Mouse (Mus musculus): ENCODE results near the gene Arfgap3.
"Not testable (repeated sequence)": the region's sequence is repeated elsewhere in the genome, so short reads cannot be mapped to it uniquely, and the experiment has no call there.

The Arfgap3 gene

GRCm38 (mm10) chr15:83293706-83294645 is 56.1 kb downstream of the Arfgap3 start:
- DNase-seq: no peak

GRCm38 (mm10) chr15:83293144-83293543 is 56.9 kb downstream of the Arfgap3 start:
- DNase-seq: no peak

- no peak for DNase-seq
Observed at GRCm38 (mm10) chr15:83292261-83293056, 57.6 kb downstream of the Arfgap3 start.

GRCm38 (mm10) chr15:83290899-83291298 is 59.1 kb downstream of the Arfgap3 start:
- no peak for DNase-seq

DNA sequence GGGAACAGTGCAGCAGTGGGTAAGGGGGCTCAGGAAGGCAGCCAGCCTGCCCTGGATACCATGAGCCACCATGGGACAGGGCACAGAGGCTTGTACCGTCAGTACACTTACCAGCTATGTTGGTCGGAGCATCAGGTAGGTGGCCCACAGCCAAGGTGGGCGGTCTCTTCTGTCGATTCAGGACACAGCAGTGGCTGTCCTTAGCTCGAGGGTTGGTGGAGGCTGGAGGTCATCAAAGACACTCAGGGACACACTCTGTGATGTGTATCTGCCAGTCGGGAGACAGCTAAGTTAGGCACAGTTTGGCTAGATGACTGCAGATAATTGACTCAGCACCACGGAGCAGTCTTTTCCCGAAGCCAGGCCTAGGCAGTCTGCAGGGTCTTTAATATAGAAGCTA is 65.2 kb downstream of the Arfgap3 start:
- DNase-seq: no peak

- no peak for DNase-seq
Observed at GRCm38 (mm10) chr15:83282397-83282796, 67.7 kb downstream of the Arfgap3 start.

DNA sequence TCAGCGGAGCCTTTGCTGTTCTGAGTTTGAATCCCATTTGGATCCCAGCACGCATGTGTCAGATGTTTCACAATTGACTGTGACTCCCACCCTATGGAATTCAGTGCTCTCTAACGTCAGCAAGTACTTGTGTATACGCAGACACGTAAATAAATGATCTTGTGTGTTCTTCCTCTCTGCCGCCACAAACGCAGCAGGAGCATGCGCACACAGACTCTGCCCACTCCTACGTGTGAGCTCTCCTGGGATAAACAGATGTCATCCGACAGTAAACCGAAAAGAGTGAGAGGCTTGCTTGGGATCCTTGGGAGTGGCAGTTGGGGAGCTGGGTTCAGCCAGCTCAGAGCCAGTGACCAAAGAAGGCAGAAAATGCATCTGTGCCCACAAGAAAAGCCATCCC is 68.7 kb downstream of the Arfgap3 start:
- DNase-seq: no peak

DNA sequence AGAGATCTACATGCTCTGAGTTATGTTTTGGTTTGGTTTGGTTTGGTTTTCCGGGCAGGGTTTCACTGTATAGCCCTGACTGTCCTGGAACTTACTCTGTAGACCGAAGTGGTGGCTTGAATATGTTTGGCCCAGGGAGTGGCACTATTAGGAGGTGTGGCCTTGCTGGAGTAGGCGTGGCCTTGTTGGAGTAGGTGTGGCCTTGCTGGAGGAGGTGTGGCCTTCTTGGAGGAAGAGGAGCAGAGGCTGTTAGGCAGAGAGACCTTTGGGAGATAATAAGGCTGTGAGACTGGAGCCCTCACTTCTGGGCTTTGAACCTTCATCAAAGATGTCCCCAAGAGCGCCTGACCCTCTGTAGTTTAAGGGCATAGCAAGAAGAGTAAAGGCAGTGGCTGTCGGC is 71.5 kb downstream of the Arfgap3 start:
- no peak for DNase-seq

DNA sequence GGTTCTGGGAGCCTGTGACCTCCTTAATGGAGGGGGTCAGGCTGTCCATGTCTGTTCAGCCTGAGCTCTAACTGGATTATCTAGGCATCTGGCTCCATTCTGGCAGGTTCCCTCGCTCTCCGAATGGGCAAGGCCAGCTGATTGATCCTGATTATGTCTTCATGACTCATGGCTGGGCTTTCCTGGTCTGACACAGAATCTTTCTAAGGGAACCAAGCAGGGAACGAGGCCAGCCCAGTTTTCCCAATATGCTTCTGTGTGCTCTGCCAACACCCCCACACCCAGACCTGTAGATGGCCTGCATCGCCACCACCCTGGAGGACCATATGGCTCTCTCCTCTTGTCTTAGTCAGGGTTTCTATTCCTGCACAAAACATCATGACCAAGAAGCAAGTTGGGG is 72.6 kb downstream of the Arfgap3 start:
- peak; percentile 40 for DNase-seq

DNA sequence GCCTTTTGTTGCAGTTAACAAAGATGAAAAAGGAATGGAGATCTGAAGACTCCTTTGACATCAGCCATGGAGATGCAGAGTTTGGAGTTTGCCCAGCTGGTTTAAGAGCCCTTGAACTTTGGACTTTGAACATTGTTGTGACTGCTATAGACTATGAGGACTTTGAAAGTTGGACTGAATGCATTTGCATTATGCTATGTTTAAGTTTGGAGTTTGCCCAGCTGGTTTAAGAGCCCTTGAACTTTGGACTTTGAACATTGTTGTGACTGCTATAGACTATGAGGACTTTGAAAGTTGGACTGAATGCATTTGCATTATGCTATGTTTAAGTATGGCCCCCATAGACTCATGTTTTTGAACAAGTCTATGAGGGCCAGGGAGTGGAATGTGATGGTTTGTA is 75.8 kb downstream of the Arfgap3 start:
- not testable (repeated sequence) for DNase-seq

DNA sequence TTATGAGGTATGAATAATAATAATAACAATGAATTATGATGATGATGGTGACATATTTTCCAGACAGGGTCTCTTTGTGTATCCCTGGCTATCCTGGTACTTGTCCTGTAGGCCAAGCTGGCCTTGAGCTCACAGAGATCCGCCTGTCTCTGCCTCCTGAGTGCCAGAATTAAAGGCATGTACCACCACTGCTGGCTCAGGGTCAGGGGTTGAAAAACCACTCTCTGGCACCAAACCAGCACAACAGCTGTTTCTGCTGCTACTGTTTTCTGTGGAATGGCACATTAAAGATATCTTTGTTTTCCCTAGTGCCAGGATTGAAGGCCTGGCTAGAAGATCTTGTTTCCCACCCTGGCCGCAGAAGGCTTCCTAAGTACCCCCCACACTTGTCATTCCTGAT is 77.0 kb downstream of the Arfgap3 start:
- no peak for DNase-seq

- DNase-seq: not testable (repeated sequence)
Observed at GRCm38 (mm10) chr15:83271221-83271620, 78.8 kb downstream of the Arfgap3 start.

- not testable (repeated sequence) for DNase-seq
Observed at GRCm38 (mm10) chr15:83269985-83270384, 80.1 kb downstream of the Arfgap3 start.

DNA sequence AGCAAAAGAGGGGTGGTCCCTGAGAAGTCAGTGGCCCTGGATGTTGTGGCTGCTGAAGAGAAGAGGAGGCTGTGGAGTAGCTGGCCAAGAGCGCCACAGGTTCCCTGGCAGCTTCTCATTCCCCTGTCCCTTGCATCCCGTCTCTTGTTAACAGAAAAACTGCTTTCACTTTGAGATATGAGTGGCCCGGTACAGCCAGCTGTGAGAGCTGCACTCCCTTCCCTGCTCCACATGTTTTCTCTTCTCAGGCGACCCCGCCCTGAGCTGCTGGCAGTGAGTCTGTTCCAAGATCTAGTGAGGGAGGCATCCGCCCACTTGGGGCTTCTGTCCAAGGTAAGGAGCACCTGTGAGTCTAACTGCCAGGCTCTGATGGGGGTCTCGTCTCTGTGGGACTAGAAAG is 81.6 kb downstream of the Arfgap3 start:
- DNase-seq: not testable (repeated sequence)

GRCm38 (mm10) chr15:83265269-83265668 is 84.8 kb downstream of the Arfgap3 start:
- no peak for DNase-seq

DNA sequence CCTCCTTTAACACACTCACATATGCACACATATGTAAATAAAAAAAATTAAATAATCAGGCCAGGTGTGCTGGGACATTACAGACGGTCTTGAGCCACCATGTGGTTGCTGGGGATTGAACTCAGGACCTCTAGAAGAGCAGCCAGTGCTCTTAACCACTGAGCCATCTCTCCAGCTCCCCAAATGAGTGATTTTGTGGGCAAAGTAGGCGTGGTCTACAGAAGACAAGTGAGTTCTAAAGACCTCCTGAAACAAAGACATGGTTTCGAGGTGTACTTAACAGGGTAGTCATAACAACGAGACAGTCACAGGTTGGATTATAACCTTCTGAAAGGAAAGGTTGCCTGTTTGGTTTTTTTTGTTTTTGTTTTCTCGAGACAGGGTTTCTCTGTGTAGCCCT is 86.6 kb downstream of the Arfgap3 start:
- DNase-seq: no peak

DNA sequence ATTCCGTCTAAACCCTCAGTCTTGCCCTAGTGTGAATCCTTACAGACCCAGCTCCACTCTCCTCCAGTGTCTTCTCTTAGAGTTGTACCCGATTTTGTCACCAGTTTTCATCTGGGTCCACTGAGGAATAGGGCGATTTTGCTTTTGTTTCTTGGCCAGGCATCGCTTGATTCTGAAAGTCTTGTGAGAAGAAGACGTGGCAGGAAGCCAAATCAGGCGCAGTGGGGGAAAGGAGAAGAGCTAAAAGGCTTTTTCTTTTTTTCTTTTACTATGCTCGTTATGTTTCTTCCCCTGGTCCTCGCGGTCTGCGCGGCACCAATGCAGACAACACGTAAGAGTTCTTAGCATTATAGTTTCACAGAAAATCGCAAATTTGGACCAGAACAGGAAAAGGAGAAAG is 92.1 kb downstream of the Arfgap3 start:
- DNase-seq: no peak

GRCm38 (mm10) chr15:83256491-83256890 is 93.6 kb downstream of the Arfgap3 start:
- DNase-seq: no peak

DNA sequence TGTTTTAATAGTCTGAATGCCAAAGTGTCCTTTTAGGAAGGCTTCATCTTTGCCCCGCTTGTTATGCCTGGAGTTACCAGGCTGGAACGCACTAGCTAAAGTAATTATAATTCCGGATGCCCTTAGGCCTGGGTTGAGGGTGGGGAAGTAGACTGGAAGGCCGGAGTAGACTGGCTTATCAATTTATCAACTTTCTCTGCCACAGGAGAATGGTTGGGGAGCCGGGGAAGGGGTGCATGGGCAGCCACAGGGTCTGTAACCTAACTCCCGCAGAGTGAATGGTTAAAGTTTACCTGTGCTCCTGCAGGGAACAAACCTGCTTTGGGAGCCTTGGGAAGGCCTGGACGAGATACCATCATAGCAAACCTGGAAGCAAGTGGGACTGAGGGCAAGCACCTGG is 94.1 kb downstream of the Arfgap3 start:
- no peak for DNase-seq

DNA sequence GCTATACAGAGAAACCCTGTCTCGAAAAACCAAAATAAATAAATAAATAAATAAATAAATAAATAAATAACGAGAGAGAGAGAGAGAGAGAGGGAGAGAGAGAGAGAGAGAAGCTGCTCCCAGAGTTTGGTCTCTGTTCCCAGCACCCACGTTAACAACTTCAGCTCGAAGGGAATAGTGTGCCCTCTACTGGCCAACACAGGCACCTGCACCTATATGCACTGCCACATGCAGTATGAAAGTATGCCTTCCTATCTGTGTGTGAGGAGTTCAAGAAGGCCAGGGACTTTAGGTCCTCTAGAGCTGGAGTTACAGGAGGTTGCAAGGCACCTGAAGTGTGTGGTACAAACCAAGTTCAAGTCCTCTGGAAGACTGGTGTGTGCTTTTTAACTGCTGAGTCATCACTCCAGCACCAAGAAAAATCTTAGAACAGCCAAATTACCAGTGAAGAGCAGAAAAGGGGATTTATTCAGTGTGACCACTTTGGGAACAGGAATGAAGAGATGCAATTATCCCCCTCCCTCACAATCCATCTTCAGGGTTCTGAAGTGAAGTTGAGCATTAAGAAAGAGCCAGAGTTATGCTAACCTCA is 94.8 kb downstream of the Arfgap3 start:
- DNase-seq: no peak

DNA sequence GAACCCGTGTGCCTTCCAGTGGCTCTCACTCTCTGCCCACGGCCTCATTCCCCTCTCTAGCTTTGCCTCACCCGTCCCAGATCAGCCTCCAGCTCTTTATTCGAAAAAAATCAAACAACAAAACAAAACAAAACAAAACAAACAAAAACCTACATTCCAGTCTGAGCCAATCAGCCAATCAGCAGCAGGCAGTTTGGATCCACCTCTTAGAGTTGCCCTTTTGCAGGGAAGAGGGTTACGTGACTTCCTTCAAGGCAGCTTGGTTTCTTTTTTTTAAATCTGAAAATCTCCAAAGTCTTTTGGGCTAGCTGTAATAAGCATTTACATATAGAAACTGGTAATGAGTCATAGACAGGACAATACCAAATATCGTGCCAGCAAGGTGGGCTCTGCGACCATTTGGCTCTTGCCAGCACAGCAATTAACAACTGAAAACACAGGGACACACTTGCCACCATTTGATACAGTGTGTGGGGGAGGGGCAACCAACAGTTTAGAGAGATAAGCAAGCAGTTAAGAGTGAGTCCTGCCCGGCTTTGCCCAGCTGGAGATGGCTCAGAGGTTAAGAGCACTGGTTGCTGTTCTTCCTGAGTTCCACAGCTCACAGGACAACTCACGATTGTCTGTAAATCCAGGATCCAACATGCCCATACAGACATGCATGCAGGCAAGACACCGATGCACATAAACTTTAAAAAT is 95.5 kb downstream of the Arfgap3 start:
- DNase-seq: no peak

DNA sequence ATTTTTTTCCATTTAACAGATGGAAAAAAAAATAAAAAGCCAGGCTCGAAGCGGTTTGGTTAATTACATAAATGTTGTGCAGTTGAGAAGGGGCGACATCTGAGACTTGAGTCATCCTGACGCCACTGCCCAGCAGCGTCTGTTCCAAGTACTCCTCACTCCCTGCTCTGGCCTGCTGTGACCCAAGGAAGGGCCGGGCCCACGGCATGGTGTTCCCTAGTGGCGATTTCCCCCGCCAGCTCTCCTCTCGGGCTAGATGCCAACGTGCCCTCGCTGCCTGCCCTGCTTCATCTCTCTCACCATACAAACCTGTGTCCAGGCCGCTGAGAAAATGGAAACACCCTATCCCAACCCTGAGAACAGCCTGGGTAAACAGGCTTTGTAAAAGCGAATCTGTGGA is 98.0 kb downstream of the Arfgap3 start:
- DNase-seq: no peak
